Mouse (Mus musculus) NIH3T3 (cell line): ENCODE results near the gene Pars2.

Source experiments
- DNase-seq: peaks from one replicate; pipeline ENCODE4 v3.0.0-alpha.2; 2012; ENCODE audit warnings: low read depth

Gene Pars2

DNA sequence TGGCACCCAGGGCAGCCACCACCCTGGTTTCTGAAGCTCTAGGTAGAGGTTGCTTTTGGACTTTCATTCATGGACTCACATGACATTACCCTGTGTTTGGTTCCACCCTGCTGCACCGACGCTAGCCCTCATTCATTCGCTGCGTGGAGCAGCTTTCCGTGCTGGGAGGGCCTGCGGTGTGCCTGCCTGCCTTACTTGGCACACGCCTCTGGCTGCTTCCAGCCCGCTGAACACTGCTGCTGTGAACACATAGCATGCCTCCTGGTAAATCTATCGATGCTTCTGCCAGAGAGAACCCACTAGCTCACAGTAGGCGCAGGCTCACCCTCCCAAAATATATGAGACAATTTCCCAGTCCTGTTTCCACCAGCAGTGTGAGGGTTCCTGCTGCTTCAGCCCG, 53.5 kb downstream of the Pars2 start:
- DNase-seq, result no peak
